Mouse (Mus musculus): ENCODE data around the gene Ppp1cb. TPM values are rescaled to one million over a fixed set of nuclear protein-coding genes. Genes with fewer than 3 reads are reported as not detected.
A peak's percentile ranks its signal among the peaks of the same experiment; 100 is the strongest.

The Ppp1cb gene
- polyA plus RNA-seq (2015; fragmentation: Nextera tagmentation; extraction: Ambion mirVana): 110 and 115 TPM in 2 replicates

GRCm38 (mm10) chr5:32458408-32459143 lies at the start of gene Ppp1cb:
Gene Ppp1cb (plus strand): TSS chr5:32458843.
- no peaks in the 10 kb centered on the region for H3K9me3 ChIP-seq (replicated peaks; ENCODE audit: control insufficient read depth, low read length)
- H3K4me1 ChIP-seq (ENCODE audit: control insufficient read depth, low read depth, low read length): peaks cover 22% of the 10 kb centered on the region
- H3K9ac ChIP-seq (ENCODE audit: low read depth, low read length): peak within 1 kb of the TSS; percentile 100
- peak; percentile 95 for ATAC-seq (ENCODE audit: low read depth)
- peak within 1 kb of the TSS; percentile 81 for H3K4me2 ChIP-seq (ENCODE audit: low read depth, low read length)
- 1% methylated on average over 54 of the region's 54 CpGs for WGBS (ENCODE audit: insufficient replicate concordance)
- no peaks in the 10 kb centered on the region for H3K36me3 ChIP-seq (ENCODE audit: control insufficient read depth, insufficient read depth)
- peak within 1 kb of the TSS; percentile 97 for H3K4me3 ChIP-seq (ENCODE audit: low read depth, low read length)
- H3K27me3 ChIP-seq (ENCODE audit: control insufficient read depth, insufficient read depth, low read depth, low read length): no peaks in the 10 kb centered on the region
- peak within 1 kb of the TSS; percentile 99 for H3K27ac ChIP-seq (ENCODE audit: low read length)

DNA sequence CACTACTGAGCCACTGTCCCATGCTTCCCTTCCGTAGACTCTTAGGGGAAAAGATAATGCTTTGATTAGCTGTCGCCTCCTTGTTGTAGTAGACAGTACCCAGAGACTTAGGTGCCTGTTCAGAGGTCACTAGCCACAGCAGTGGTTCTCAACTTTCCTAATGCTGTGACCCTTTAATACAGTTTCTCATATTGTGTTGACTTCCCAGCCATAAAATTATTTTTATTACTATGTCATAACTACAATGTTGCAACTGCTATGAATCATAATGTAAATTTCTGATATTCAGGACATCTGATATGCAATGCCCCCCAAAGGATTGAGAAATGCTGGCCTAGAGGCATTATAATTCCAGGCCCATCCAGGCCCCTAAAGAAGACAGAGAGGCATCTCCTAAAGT lies 48.9 kb upstream of the Ppp1cb start:
- H3K27me3 ChIP-seq (ENCODE audit: control insufficient read depth, insufficient read depth, low read depth, low read length): no peaks in the 10 kb centered on the region
- no peaks in the 10 kb centered on the region; the same call in 1 of the 2 replicates for H3K4me1 ChIP-seq (ENCODE audit: control insufficient read depth, low read depth, low read length)
- no peak overlapping the region for H3K4me3 ChIP-seq (ENCODE audit: low read depth, low read length)
- no peak for ATAC-seq (ENCODE audit: low read depth)
- no peak overlapping the region for H3K4me2 ChIP-seq (ENCODE audit: low read depth, low read length)
- no peak overlapping the region for H3K9ac ChIP-seq (ENCODE audit: low read depth, low read length)
- H3K9me3 ChIP-seq (replicated peaks; ENCODE audit: control insufficient read depth, low read length): no peaks in the 10 kb centered on the region
- no peaks in the 10 kb centered on the region for H3K36me3 ChIP-seq (ENCODE audit: control insufficient read depth, insufficient read depth)
- H3K27ac ChIP-seq (ENCODE audit: low read length): no peak overlapping the region
- 48% methylated on average over 2 of the region's 2 CpGs for WGBS (ENCODE audit: insufficient replicate concordance)

DNA sequence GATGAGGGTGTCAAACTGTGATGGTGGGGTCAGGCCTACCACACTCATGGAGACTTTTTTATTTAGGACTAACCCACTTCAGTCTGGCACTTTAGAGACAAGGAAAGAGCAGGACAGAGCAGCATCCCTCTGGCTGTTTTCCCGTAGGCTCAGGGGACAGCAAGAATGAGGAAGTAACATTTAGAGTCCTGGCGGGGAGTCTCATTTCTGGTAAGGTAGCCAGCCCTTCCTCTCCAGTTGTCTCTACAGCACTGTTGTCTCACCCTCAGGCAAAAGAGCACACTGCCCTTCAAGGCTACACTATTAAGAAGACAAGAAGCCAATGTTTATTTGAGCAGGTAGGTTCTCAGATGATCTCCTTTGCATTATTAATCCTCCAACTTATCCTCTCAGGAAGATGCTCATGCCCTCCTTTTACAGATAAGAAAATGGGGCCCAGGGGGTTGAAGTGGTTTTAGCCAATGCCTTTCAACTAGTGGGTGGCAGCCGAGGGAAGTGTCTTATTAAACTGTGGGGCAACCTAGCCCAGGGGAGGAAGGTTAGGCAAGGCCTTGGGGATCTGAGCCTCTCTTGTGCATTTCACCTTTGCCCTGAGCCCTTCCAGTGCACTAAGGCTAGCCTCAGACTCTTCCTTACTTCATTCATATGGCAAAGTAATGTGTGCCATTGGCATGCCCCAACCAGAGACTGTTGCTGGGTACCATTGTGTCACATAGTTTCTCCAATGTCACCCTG lies 47.5 kb upstream of the Ppp1cb start:
- Histone ChIP-seq H3K4me2 (ENCODE audit: low read depth, low read length) (no peak overlapping the region), H3K27ac (ENCODE audit: low read length) (peak overlapping the region; percentile 61; the same call in 1 of the 2 replicates), H3K9me3 (replicated peaks; ENCODE audit: control insufficient read depth, low read length) (no peaks in the 10 kb centered on the region), H3K4me3 (ENCODE audit: low read depth, low read length) (no peak overlapping the region), H3K9ac (ENCODE audit: low read depth, low read length) (no peak overlapping the region), H3K4me1 (ENCODE audit: control insufficient read depth, low read depth, low read length) (no peaks in the 10 kb centered on the region; the same call in 1 of the 2 replicates), H3K36me3 (ENCODE audit: control insufficient read depth, insufficient read depth) (no peaks in the 10 kb centered on the region), H3K27me3 (ENCODE audit: control insufficient read depth, insufficient read depth, low read depth, low read length) (no peaks in the 10 kb centered on the region)
- ATAC-seq (ENCODE audit: low read depth): no peak
- 15% methylated on average over 3 of the region's 3 CpGs for WGBS (ENCODE audit: insufficient replicate concordance)

DNA sequence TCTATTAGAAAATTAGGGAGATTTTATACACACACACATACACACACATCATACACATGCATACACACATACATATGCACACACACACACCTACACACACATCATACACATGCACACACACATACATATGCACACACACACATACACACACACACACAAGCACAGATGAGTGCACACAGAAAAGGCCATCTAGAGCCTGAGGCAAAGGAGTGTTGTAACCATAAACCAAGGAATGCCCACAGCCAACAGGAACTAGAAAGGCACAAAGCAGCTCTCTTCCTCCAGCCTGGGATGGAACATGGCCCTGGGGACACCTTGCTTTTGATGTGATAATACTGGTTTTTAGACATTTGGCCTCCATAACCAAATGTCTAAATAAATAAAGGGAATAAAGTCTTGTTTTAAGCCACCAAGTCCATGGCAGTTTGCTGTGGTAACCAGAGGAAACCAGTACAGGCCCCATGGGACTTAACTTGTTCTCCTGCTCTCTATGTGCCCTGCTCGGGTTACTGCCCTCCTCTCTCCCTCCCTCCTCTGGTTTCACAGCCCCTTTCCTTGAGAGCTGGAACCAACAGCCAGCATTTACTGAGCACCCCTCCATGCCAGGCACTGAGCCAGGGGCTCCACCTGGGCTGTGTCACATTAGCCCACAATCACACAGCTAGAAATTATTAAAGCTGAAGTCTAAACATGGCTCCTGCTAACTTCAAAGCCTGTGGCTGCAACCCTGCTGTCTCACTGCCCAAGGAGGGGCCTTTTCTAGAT lies 46.3 kb upstream of the Ppp1cb start:
- 39% methylated on average over 1 of the region's 1 CpGs for WGBS (ENCODE audit: insufficient replicate concordance)
- no peaks in the 10 kb centered on the region for H3K36me3 ChIP-seq (ENCODE audit: control insufficient read depth, insufficient read depth)
- 0 out of 2 replicates have a peak, but pooled peaks have one; percentile 19 for ATAC-seq (ENCODE audit: low read depth)
- H3K9ac ChIP-seq (ENCODE audit: low read depth, low read length): no peak overlapping the region
- H3K4me3 ChIP-seq (ENCODE audit: low read depth, low read length): no peak overlapping the region
- H3K9me3 ChIP-seq (replicated peaks; ENCODE audit: control insufficient read depth, low read length): no peaks in the 10 kb centered on the region
- peak overlapping the region; percentile 38; the same call in 1 of the 2 replicates for H3K27ac ChIP-seq (ENCODE audit: low read length)
- no peaks in the 10 kb centered on the region for H3K27me3 ChIP-seq (ENCODE audit: control insufficient read depth, insufficient read depth, low read depth, low read length)
- H3K4me2 ChIP-seq (ENCODE audit: low read depth, low read length): no peak overlapping the region
- H3K4me1 ChIP-seq (ENCODE audit: control insufficient read depth, low read depth, low read length): no peaks in the 10 kb centered on the region; the same call in 1 of the 2 replicates

DNA sequence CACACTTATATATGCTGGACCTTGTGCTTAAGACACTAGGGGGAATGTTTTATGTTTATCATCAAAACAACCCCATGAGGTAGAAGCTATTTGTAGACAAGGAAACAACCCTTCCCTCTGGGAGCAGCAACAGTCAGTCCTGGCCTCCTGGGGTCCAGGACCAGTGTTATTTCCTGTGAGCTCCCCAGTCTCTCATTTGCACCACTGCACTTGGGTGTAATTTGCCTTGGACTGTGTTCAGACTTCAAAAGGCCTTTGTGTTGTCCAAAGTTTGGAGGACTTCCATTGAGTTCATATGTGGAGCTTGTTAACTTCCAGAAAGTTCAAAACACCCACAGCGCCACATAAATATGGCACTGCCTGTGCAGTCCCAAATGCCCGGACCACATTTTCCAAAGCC lies 45.6 kb upstream of the Ppp1cb start:
- H3K9ac ChIP-seq (ENCODE audit: low read depth, low read length): no peak overlapping the region
- H3K4me3 ChIP-seq (ENCODE audit: low read depth, low read length): no peak overlapping the region
- H3K9me3 ChIP-seq (replicated peaks; ENCODE audit: control insufficient read depth, low read length): no peaks in the 10 kb centered on the region
- H3K4me2 ChIP-seq (ENCODE audit: low read depth, low read length): no peak overlapping the region
- H3K27ac ChIP-seq (ENCODE audit: low read length): peak overlapping the region; percentile 38
- H3K36me3 ChIP-seq (ENCODE audit: control insufficient read depth, insufficient read depth): no peaks in the 10 kb centered on the region
- WGBS (ENCODE audit: insufficient replicate concordance): 65% methylated on average over 2 of the region's 2 CpGs
- no peaks in the 10 kb centered on the region; the same call in 1 of the 2 replicates for H3K4me1 ChIP-seq (ENCODE audit: control insufficient read depth, low read depth, low read length)
- ATAC-seq (ENCODE audit: low read depth): no peak
- H3K27me3 ChIP-seq (ENCODE audit: control insufficient read depth, insufficient read depth, low read depth, low read length): no peaks in the 10 kb centered on the region

- Histone ChIP-seq H3K27ac (ENCODE audit: low read length) (no peak overlapping the region; the same call in none of the 2 replicates), H3K9ac (ENCODE audit: low read depth, low read length) (no peak overlapping the region), H3K9me3 (replicated peaks; ENCODE audit: control insufficient read depth, low read length) (no peaks in the 10 kb centered on the region), H3K4me3 (ENCODE audit: low read depth, low read length) (no peak overlapping the region), H3K4me1 (ENCODE audit: control insufficient read depth, low read depth, low read length) (no peaks in the 10 kb centered on the region; the same call in 1 of the 2 replicates), H3K27me3 (ENCODE audit: control insufficient read depth, insufficient read depth, low read depth, low read length) (no peaks in the 10 kb centered on the region), H3K4me2 (ENCODE audit: low read depth, low read length) (no peak overlapping the region), H3K36me3 (ENCODE audit: control insufficient read depth, insufficient read depth) (no peaks in the 10 kb centered on the region)
- no peak for ATAC-seq (ENCODE audit: low read depth)
- 48% methylated on average over 2 of the region's 2 CpGs for WGBS (ENCODE audit: insufficient replicate concordance)
Measured at GRCm38 (mm10) chr5:32413569-32413968, 45.1 kb upstream of the Ppp1cb start.

- Histone ChIP-seq H3K9ac (ENCODE audit: low read depth, low read length) (no peak overlapping the region), H3K4me3 (ENCODE audit: low read depth, low read length) (no peak overlapping the region), H3K27me3 (ENCODE audit: control insufficient read depth, insufficient read depth, low read depth, low read length) (no peaks in the 10 kb centered on the region), H3K27ac (ENCODE audit: low read length) (no peak overlapping the region), H3K4me1 (ENCODE audit: control insufficient read depth, low read depth, low read length) (no peaks in the 10 kb centered on the region; the same call in 1 of the 2 replicates), H3K4me2 (ENCODE audit: low read depth, low read length) (no peak overlapping the region), H3K36me3 (ENCODE audit: control insufficient read depth, insufficient read depth) (no peaks in the 10 kb centered on the region), H3K9me3 (replicated peaks; ENCODE audit: control insufficient read depth, low read length) (no peaks in the 10 kb centered on the region)
- no peak for ATAC-seq (ENCODE audit: low read depth)
- 69% methylated on average over 5 of the region's 5 CpGs for WGBS (ENCODE audit: insufficient replicate concordance)
Measured at GRCm38 (mm10) chr5:32414461-32414985, 44.1 kb upstream of the Ppp1cb start.

GRCm38 (mm10) chr5:32415554-32415953 lies 43.1 kb upstream of the Ppp1cb start:
- Histone ChIP-seq H3K4me1 (ENCODE audit: control insufficient read depth, low read depth, low read length) (no peaks in the 10 kb centered on the region; the same call in 1 of the 2 replicates), H3K27ac (ENCODE audit: low read length) (no peak overlapping the region), H3K27me3 (ENCODE audit: control insufficient read depth, insufficient read depth, low read depth, low read length) (no peaks in the 10 kb centered on the region), H3K4me3 (ENCODE audit: low read depth, low read length) (no peak overlapping the region), H3K4me2 (ENCODE audit: low read depth, low read length) (no peak overlapping the region), H3K9me3 (replicated peaks; ENCODE audit: control insufficient read depth, low read length) (no peaks in the 10 kb centered on the region), H3K36me3 (ENCODE audit: control insufficient read depth, insufficient read depth) (no peaks in the 10 kb centered on the region), H3K9ac (ENCODE audit: low read depth, low read length) (no peak overlapping the region)
- 62% methylated on average over 6 of the region's 6 CpGs for WGBS (ENCODE audit: insufficient replicate concordance)
- no peak for ATAC-seq (ENCODE audit: low read depth)

Data from liver, embryonic 16.5 days (tissue).